Mouse (Mus musculus) myocyte (in vitro differentiated cells): Measurements from ENCODE around the gene Krt25.

Experiments used
- E2F4 ChIP-seq: IDR thresholded peaks from one replicate; pipeline ENCODE4 v1.6.1; 2011; ENCODE audit warnings: mild to moderate bottlenecking, control low read depth, moderate library complexity; ENCODE audit not compliant: insufficient read depth
- MAX ChIP-seq: IDR thresholded peaks from one replicate; pipeline ENCODE4 v1.6.1; 2011; ENCODE audit warnings: low read depth, mild to moderate bottlenecking, control low read depth
- MYOD1 ChIP-seq, 3 experiments: IDR thresholded peaks; one replicate each; pipeline ENCODE4 v1.6.1; 2011; ENCODE audit warnings: control low read depth in 2 of 3, low read depth in 2 of 3, mild to moderate bottlenecking in 2 of 3, moderate library complexity in 1 of 3; ENCODE audit not compliant: insufficient read length in 2 of 3, control insufficient read depth in 1 of 3
- MYOG ChIP-seq, 3 experiments: IDR thresholded peaks; one replicate each; pipeline ENCODE4 v1.6.1; 2011; ENCODE audit warnings: control low read depth in 2 of 3, low read depth in 2 of 3, mild to moderate bottlenecking in 2 of 3; ENCODE audit not compliant: insufficient read length in 2 of 3, control insufficient read depth in 1 of 3, insufficient read depth in 1 of 3
- POLR2A ChIP-seq: IDR thresholded peaks from one replicate; pipeline ENCODE4 v1.6.1; 2011; ENCODE audit warnings: low read depth, mild to moderate bottlenecking, control low read depth, moderate library complexity; ENCODE audit not compliant: insufficient read length
- POLR2AphosphoS2 ChIP-seq: IDR thresholded peaks from one replicate; pipeline ENCODE4 v1.6.1; 2011; ENCODE audit warnings: low read depth, control low read depth; ENCODE audit not compliant: insufficient read length
- SRF ChIP-seq: IDR thresholded peaks from one replicate; pipeline ENCODE4 v1.6.1; 2011; ENCODE audit warnings: low read depth; ENCODE audit not compliant: control insufficient read depth, insufficient read length
- TCF12 ChIP-seq: IDR thresholded peaks from one replicate; pipeline ENCODE4 v1.6.1; 2011; ENCODE audit warnings: mild to moderate bottlenecking, control low read depth; ENCODE audit not compliant: poor library complexity, insufficient read depth, severe bottlenecking
- USF1 ChIP-seq: IDR thresholded peaks from one replicate; pipeline ENCODE4 v1.6.1; 2011; ENCODE audit warnings: low read depth, mild to moderate bottlenecking, control low read depth, moderate library complexity

DNA sequence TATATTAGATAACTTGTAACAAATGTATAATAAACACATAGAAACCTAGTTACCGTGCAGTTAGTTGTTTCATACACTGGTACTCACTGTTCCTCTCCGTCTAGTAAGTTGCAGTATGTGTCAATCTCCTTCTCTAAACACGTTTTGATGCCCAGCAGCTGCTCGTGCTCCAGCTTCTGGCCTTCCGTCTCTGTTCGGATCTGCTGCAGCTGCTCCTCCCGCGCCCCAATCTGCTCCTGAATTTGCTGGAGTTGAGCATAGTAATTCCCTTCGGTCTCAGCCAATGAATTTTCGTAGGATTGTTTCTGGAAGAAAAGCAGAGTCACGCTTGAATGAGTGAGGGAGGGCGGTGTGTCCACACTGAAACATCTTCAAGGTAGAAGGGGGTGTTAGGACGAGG is 10.7 kb upstream of the Krt25 start:
- TF ChIP-seq POLR2AphosphoS2 (no peak), MAX (no peak), POLR2A (no peak), MYOD1 (IDR thresholded peaks at IDR 0.05; ENCODE audit: control insufficient read depth in 1 of 3, insufficient read length in 2 of 3, low read depth in 2 of 3) (no peak), E2F4 (no peak), SRF (no peak), TCF12 (no peak), USF1 (no peak), MYOG (IDR thresholded peaks at IDR 0.05; ENCODE audit: control insufficient read depth in 1 of 3, insufficient read depth in 1 of 3, insufficient read length in 2 of 3, low read depth in 2 of 3) (no peak)
